Mouse (Mus musculus) liver, embryonic 12.5 days (tissue): ENCODE data around the gene Aldh8a1. TPM values are rescaled to one million over a fixed set of nuclear protein-coding genes. Genes with fewer than 3 reads are reported as not detected.
"Not testable (repeated sequence)": the region's sequence is repeated elsewhere in the genome, so short reads cannot be mapped to it uniquely, and the experiment has no call there.

ENCODE experiments used
- ATAC-seq: fragments of 200-750 bp; cut with Nextera tagmentation; 2 replicates; pipeline ENCODE4 v1.8.0; 2017; ENCODE audit warnings: moderate number of reproducible peaks, mild to moderate bottlenecking, moderate library complexity
- H3K27ac ChIP-seq: fragments of 300-500 bp; sonication (generic); 2 replicates; pipeline ENCODE4 v1.5.1; 2016; ENCODE audit warnings: mild to moderate bottlenecking
- H3K27me3 ChIP-seq: fragments of 300-500 bp; sonication (generic); replicated peaks from 2 replicates; pipeline ENCODE4 v1.6.1; 2016; ENCODE audit warnings: mild to moderate bottlenecking, moderate library complexity
- H3K36me3 ChIP-seq: fragments of 300-500 bp; sonication (generic); 2 replicates; pipeline ENCODE4 v1.6.1; 2016; ENCODE audit warnings: mild to moderate bottlenecking, moderate library complexity
- H3K4me1 ChIP-seq: fragments of 300-500 bp; sonication (generic); 2 replicates; pipeline ENCODE4 v1.6.1; 2016
- H3K4me2 ChIP-seq: fragments of 300-500 bp; sonication (generic); 2 replicates; pipeline ENCODE4 v1.6.1; 2016; ENCODE audit warnings: mild to moderate bottlenecking, moderate library complexity
- H3K4me3 ChIP-seq: fragments of 300-500 bp; sonication (generic); 2 replicates; pipeline ENCODE4 v1.5.1; 2016; ENCODE audit warnings: mild to moderate bottlenecking, moderate library complexity
- H3K9ac ChIP-seq: fragments of 300-500 bp; sonication (generic); 2 replicates; pipeline ENCODE4 v1.6.1; 2016; ENCODE audit warnings: mild to moderate bottlenecking, moderate library complexity
- H3K9me3 ChIP-seq: fragments of 300-500 bp; sonication (generic); replicated peaks from 2 replicates; pipeline ENCODE4 v1.6.1; 2016; ENCODE audit warnings: mild to moderate bottlenecking, moderate library complexity
- WGBS: fragments of 180-500 bp; shearing (Covaris S2); methylation state at CpG from one replicate; pipeline ENCODE4 v1.1.7; 2016; ENCODE audit not compliant: insufficient replicate concordance; 5-methylcytosine and 5-hydroxymethylcytosine counted together
- polyA plus RNA-seq: library from polyadenylated mRNA; unstranded; fragments of >200 nt; fragmentation: Nextera tagmentation; extraction: Ambion mirVana; gene quantifications from 2 replicates; pipeline ENCODE4 v1.2.1, GENCODE M21; 2016

The Aldh8a1 gene
- polyA plus RNA-seq, 1 experiment from 2014 or later: 5.1 TPM

- no peaks in the 10 kb centered on the region for H3K27me3 ChIP-seq
- peaks cover 56% of the 10 kb centered on the region for H3K36me3 ChIP-seq
- WGBS: 87% methylated on average over 2 of the region's 2 CpGs
- no peak overlapping the region for H3K4me3 ChIP-seq
- H3K4me1 ChIP-seq: no peaks in the 10 kb centered on the region
- H3K9me3 ChIP-seq: no peaks in the 10 kb centered on the region
- no peak overlapping the region for H3K27ac ChIP-seq
- H3K9ac ChIP-seq: no peak overlapping the region
- no peak for ATAC-seq
- H3K4me2 ChIP-seq: no peak overlapping the region
Measured at GRCm38 (mm10) chr10:21369586-21369985, 7.5 kb upstream of the Aldh8a1 start.

DNA sequence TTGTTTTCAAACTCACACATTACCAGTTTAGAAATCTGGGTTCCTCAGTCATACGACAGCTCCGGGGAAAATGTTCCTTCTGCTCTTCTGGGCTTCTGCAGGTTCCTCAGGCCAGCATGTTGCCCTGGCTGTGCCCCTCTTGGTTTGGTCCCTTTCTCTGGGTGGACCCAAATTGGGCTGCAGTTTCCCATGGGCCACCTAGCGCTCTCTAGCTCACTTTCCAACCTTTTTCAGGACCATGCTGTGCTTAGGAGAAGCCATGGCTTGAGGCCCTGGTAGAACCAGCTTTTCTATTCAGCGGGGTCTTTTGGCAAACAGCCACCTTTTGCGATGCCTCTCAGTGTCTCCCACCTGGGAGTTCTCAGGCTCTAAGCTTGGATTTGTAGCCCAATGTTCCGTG lies 4.8 kb upstream of the Aldh8a1 start:
- H3K9me3 ChIP-seq: no peaks in the 10 kb centered on the region
- no peak overlapping the region for H3K4me2 ChIP-seq
- H3K27ac ChIP-seq: no peak overlapping the region
- peaks cover 3% of the 10 kb centered on the region; the same call in 1 of the 2 replicates for H3K4me1 ChIP-seq
- H3K27me3 ChIP-seq: no peaks in the 10 kb centered on the region
- 85% methylated on average over 6 of the region's 6 CpGs for WGBS
- H3K36me3 ChIP-seq: peaks cover 31% of the 10 kb centered on the region
- no peak overlapping the region for H3K4me3 ChIP-seq
- H3K9ac ChIP-seq: no peak overlapping the region
- ATAC-seq: no peak

DNA sequence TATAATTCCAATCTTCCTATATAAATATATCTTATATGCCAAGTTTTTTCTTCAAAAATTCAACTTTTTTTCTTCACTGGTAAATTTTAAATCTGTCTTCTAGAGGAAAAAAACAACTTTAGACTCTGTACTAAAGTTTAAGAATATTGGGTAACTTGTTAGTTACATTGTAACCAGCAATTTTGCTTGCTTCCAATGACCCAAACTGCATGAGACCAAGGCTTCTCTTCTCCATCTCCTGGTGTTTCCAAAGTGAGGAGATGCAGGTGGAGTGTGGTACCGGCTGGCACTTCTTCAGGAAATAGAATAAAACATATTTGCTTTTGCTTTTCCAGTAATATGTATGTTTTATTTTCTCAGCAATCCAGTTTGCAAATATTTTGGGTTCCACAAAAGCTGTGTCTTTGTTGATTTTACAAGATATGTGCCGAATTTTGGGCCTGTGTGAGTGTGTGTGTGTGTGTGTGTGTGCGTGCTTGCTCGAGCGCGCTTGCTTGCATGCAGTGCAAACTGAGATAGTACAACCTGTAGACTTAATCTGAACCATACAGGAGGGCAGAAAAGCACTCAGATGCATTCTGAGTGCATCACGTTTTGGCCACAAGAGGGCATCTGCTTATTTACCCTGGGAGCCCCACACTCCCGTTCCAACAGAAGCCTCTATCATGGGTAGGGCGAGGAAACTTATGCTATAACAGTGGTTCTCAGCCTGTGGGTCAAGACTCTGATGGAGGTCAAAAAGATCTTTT lies 1.3 kb downstream of the Aldh8a1 start:
- Histone ChIP-seq H3K4me2 (0 out of 2 replicates have a peak overlapping the region, but pooled peaks have one; percentile 13), H3K27ac (no peak overlapping the region), H3K4me1 (peaks cover 14% of the 10 kb centered on the region), H3K9me3 (no peaks in the 10 kb centered on the region), H3K36me3 (no peaks in the 10 kb centered on the region), H3K4me3 (no peak overlapping the region), H3K9ac (no peak overlapping the region), H3K27me3 (peaks cover 17% of the 10 kb centered on the region)
- WGBS: 39% methylated on average over 9 of the region's 9 CpGs
- peak; percentile 77 for ATAC-seq

DNA sequence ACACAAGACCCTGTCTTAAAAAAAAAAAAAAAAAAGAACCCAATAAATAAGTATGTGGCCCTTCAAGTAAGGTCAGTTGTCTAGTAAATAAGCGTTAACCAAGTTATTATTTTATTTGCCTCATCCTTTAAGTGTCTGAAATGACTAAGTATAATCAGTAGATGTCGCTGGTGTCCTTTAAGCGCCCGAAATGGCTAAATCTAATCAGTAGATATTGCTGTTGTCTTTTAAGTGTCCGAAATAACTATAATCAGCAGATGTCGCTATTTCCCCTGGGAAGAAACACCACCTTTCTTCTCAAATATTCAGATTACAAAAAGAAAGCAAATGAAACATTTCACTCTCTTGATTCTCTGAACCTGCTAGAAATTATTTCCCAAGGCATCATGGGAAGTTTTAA lies 5.8 kb downstream of the Aldh8a1 start:
- Histone ChIP-seq H3K27ac (no peak overlapping the region), H3K27me3 (peaks cover 17% of the 10 kb centered on the region), H3K9ac (no peak overlapping the region), H3K4me1 (peaks cover 27% of the 10 kb centered on the region), H3K4me3 (no peak overlapping the region), H3K4me2 (no peak overlapping the region), H3K9me3 (no peaks in the 10 kb centered on the region), H3K36me3 (no peaks in the 10 kb centered on the region)
- 9% methylated on average over 6 of the region's 6 CpGs for WGBS
- ATAC-seq: no peak

GRCm38 (mm10) chr10:21385111-21385663 lies 8.1 kb downstream of the Aldh8a1 start:
- Histone ChIP-seq H3K4me3 (no peak overlapping the region), H3K27ac (no peak overlapping the region), H3K4me2 (no peak overlapping the region), H3K4me1 (peaks cover 16% of the 10 kb centered on the region), H3K27me3 (peaks cover 11% of the 10 kb centered on the region; the same call in 1 of the 2 replicates), H3K9me3 (no peaks in the 10 kb centered on the region), H3K36me3 (no peaks in the 10 kb centered on the region), H3K9ac (no peak overlapping the region)
- 13% methylated on average over 3 of the region's 3 CpGs for WGBS
- ATAC-seq: no peak

DNA sequence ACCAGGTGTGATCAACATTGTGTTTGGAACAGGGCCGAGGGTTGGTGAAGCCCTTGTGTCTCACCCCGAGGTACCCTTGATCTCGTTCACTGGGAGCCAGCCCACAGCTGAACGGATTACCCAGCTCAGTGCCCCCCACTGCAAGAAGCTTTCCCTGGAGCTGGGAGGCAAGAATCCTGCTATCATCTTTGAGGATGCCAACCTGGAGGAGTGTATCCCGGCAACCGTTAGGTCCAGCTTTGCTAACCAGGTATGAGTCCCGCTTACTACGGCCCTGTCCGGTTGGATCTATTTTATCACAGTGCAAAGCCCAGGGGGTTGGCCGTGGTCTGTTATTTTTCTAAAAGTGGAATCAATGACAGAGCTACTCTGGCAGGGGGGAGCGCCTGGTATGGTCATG lies 12.0 kb downstream of the Aldh8a1 start:
- H3K4me1 ChIP-seq: peaks cover 16% of the 10 kb centered on the region
- 84% methylated on average over 11 of the region's 11 CpGs for WGBS
- H3K27me3 ChIP-seq: no peaks in the 10 kb centered on the region; the same call in 1 of the 2 replicates
- no peak overlapping the region for H3K4me3 ChIP-seq
- ATAC-seq: no peak
- H3K9ac ChIP-seq: no peak overlapping the region
- no peaks in the 10 kb centered on the region for H3K9me3 ChIP-seq
- peaks cover 4% of the 10 kb centered on the region; the same call in 1 of the 2 replicates for H3K36me3 ChIP-seq
- no peak overlapping the region for H3K4me2 ChIP-seq
- no peak overlapping the region for H3K27ac ChIP-seq

GRCm38 (mm10) chr10:21390440-21390839 lies 13.3 kb downstream of the Aldh8a1 start:
- H3K4me1 ChIP-seq: peaks cover 5% of the 10 kb centered on the region
- no peak overlapping the region for H3K4me3 ChIP-seq
- 77% methylated on average over 4 of the region's 4 CpGs for WGBS
- H3K9ac ChIP-seq: no peak overlapping the region
- H3K9me3 ChIP-seq: no peaks in the 10 kb centered on the region
- no peak for ATAC-seq
- H3K27me3 ChIP-seq: no peaks in the 10 kb centered on the region; the same call in 1 of the 2 replicates
- peaks cover 4% of the 10 kb centered on the region; the same call in 1 of the 2 replicates for H3K36me3 ChIP-seq
- no peak overlapping the region for H3K27ac ChIP-seq
- H3K4me2 ChIP-seq: no peak overlapping the region

GRCm38 (mm10) chr10:21391286-21391685 lies 14.2 kb downstream of the Aldh8a1 start:
- H3K4me3 ChIP-seq: no peak overlapping the region
- H3K36me3 ChIP-seq: peaks cover 4% of the 10 kb centered on the region; the same call in 1 of the 2 replicates
- no peak for ATAC-seq
- no peak overlapping the region for H3K4me2 ChIP-seq
- H3K9ac ChIP-seq: no peak overlapping the region
- no peaks in the 10 kb centered on the region for H3K4me1 ChIP-seq
- H3K9me3 ChIP-seq: no peaks in the 10 kb centered on the region
- H3K27ac ChIP-seq: no peak overlapping the region
- WGBS: 56% methylated on average over 4 of the region's 4 CpGs
- H3K27me3 ChIP-seq: no peaks in the 10 kb centered on the region; the same call in 1 of the 2 replicates

DNA sequence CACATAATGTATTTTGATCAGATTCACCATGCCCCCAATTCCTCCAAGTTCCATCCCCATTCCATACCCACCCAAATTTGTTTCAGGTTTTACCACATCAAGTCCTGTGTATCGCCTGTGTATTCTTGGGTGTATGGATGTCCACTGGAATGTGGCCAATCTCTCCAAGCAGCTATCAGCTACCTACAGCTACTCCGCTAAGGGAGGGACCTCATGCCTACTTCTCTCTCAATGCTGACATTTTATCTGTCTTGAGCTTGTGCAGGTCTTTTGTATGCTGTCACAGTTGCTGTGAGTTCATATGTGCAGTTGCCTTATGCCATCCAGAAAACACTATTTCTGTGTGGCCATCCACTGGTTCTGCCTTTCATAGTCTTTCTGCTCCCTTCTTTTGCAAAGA lies 16.3 kb downstream of the Aldh8a1 start:
- H3K9ac ChIP-seq: no peak overlapping the region
- no peak overlapping the region for H3K4me3 ChIP-seq
- H3K36me3 ChIP-seq: peaks cover 4% of the 10 kb centered on the region; the same call in 1 of the 2 replicates
- no peaks in the 10 kb centered on the region for H3K9me3 ChIP-seq
- H3K27ac ChIP-seq: no peak overlapping the region
- H3K4me1 ChIP-seq: no peaks in the 10 kb centered on the region
- 53% methylated on average over 2 of the region's 2 CpGs for WGBS
- H3K4me2 ChIP-seq: no peak overlapping the region
- no peak for ATAC-seq
- peaks cover 6% of the 10 kb centered on the region; the same call in 1 of the 2 replicates for H3K27me3 ChIP-seq

DNA sequence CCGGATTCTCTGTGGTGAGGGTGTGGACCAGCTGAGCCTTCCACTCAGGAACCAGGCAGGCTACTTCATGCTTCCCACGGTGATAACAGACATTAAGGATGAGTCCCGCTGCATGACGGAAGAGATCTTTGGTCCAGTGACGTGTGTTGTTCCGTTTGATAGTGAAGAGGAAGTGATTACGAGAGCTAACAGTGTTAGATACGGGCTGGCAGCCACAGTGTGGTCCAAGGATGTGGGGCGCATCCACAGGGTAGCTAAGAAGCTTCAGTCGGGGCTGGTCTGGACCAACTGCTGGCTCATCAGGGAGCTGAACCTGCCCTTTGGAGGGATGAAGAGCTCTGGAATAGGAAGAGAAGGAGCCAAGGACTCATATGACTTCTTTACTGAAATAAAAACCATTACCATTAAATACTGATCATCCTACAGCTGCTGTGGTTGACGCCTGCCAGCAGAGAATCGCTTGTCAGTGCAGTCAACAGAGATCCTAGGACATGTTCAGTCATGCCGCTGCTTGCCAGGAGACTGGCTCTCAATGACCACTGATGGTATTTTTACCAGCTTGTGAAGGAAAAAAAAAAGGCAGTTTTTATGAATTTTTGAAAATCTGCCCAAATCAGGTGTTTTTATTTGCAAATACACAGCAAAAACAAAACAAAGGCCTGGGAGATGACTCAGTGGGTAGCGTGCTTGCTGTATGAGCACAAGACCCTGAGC lies 18.5 kb downstream of the Aldh8a1 start:
- Histone ChIP-seq H3K9me3 (no peaks in the 10 kb centered on the region), H3K36me3 (peaks cover 4% of the 10 kb centered on the region; the same call in 1 of the 2 replicates), H3K4me3 (no peak overlapping the region), H3K27me3 (peaks cover 6% of the 10 kb centered on the region; the same call in 1 of the 2 replicates), H3K9ac (no peak overlapping the region), H3K4me2 (no peak overlapping the region), H3K4me1 (peaks cover 7% of the 10 kb centered on the region; the same call in 1 of the 2 replicates), H3K27ac (no peak overlapping the region)
- WGBS: 30% methylated on average over 14 of the region's 14 CpGs
- ATAC-seq: no peak

- not testable (repeated sequence) for H3K27ac ChIP-seq, H3K27me3 ChIP-seq, H3K4me1 ChIP-seq, H3K9me3 ChIP-seq, H3K36me3 ChIP-seq, H3K9ac ChIP-seq, H3K4me3 ChIP-seq, ATAC-seq, H3K4me2 ChIP-seq
- 64% methylated on average over 6 of the region's 6 CpGs for WGBS
Measured at GRCm38 (mm10) chr10:21398873-21399425, 21.9 kb downstream of the Aldh8a1 start.
